Mouse (Mus musculus): ENCODE measurements at regions not wholly inside any gene's neighbourhood (a gene's known extent, or its start where the extent isn't known, plus 50 kb on each side); places are given as distances from the start of the nearest gene placed in this dataset.

- H3K27ac ChIP-seq (ENCODE audit: insufficient read depth, low read depth) = no peak overlapping the region
- H3K4me2 ChIP-seq (ENCODE audit: insufficient read depth, low read depth, poor library complexity, severe bottlenecking) = no peak overlapping the region
- no peaks in the 10 kb centered on the region for H3K79me2 ChIP-seq (replicated peaks; ENCODE audit: control insufficient read depth, extremely low read depth, insufficient read depth, poor library complexity, severe bottlenecking)
- no peaks in the 10 kb centered on the region for H3K36me3 ChIP-seq (replicated peaks in 1 of 2; ENCODE audit: control insufficient read depth in 1 of 2, insufficient read depth in 1 of 2, low read length in 1 of 2)
- in situ Hi-C loops (cut with MboI; ENCODE audit: low pct_ligation_motif_present, low pct_unique_long_range_greater_than_20kb, low sequenced_read_pairs) = loop anchor here (10.0 kb wide), 1 partner anchor 527 kb away; no protein-coding TSS in a partner anchor
- no peaks in the 10 kb centered on the region for H3K27me3 ChIP-seq (replicated peaks)
- no peak for TF ChIP-seq BHLHE40 (IDR thresholded peaks at IDR 0.05; ENCODE audit: low read depth, low read length)
- H3K4me1 ChIP-seq (ENCODE audit: control insufficient read depth in 1 of 2, insufficient read depth in 2 of 2) = no peaks in the 10 kb centered on the region
- dilution Hi-C loops (cut with MboI; ENCODE audit: extremely low pct_ligation_motif_present, extremely low pct_unique_long_range_greater_than_20kb, low sequenced_read_pairs) = no loop called here
- H3K4me3 ChIP-seq (replicated peaks in 1 of 3; ENCODE audit: low read depth in 2 of 3, low read length in 2 of 3, poor library complexity in 1 of 3) = no peak overlapping the region
- no peak for DNase-seq (ENCODE audit: extremely low read depth)
- no peak overlapping the region for H3K9ac ChIP-seq (ENCODE audit: insufficient read depth, low read depth)
- H3K9me3 ChIP-seq (replicated peaks; ENCODE audit: low read length) = no peaks in the 10 kb centered on the region
Measured at GRCm38 (mm10) chr2:12707514-12707913, 216.3 kb upstream of the Pter start.

DNA sequence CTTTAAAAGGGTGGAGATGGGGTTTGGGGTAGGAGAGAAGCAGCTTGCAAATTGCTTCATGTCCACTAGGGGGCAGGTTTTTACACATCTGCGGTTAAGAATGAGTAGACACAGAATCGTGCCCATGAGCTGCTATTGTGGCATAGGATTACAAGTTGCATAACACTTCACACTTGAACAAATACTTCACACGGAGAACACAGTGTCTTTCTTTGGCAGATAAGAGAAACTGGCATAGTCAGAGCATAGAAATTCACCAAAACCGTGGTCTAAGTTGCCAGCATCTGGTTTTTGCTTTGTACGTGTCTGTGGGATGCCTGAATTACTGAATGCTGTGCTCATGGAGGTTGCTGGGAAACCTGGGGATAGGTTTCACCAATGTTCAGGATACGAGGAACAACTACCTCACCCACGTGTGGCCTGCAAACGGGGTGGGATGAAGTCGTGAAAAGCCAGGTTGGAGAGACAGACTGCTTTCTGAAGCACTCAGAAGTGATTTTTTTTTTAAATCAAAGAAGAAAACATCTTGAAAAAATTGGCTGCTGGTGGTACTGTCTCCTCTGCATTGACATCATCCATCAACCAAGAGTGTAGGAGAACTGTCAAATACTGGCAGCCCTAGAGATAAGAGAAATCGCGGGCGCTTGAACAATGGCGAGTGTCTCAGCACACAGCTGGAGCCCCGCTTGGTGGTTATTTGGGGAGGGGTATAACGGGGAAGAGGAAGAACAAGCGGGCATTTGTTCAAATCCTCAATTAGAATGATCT is 214.5 kb upstream of the Pter start:
- in situ Hi-C loops (cut with MboI; ENCODE audit: low pct_ligation_motif_present, low pct_unique_long_range_greater_than_20kb, low sequenced_read_pairs) = loop anchor here (10.0 kb wide), 1 partner anchor 525 kb away; no protein-coding TSS in a partner anchor
- Histone ChIP-seq H3K4me3 (replicated peaks in 1 of 3; ENCODE audit: low read depth in 2 of 3, low read length in 2 of 3, poor library complexity in 1 of 3) (no peak overlapping the region), H3K4me2 (ENCODE audit: insufficient read depth, low read depth, poor library complexity, severe bottlenecking) (peak overlapping the region; percentile 50), H3K9me3 (replicated peaks; ENCODE audit: low read length) (no peaks in the 10 kb centered on the region), H3K9ac (ENCODE audit: insufficient read depth, low read depth) (no peak overlapping the region), H3K36me3 (replicated peaks in 1 of 2; ENCODE audit: control insufficient read depth in 1 of 2, insufficient read depth in 1 of 2, low read length in 1 of 2) (no peaks in the 10 kb centered on the region), H3K27ac (ENCODE audit: insufficient read depth, low read depth) (no peak overlapping the region), H3K27me3 (replicated peaks) (no peaks in the 10 kb centered on the region), H3K4me1 (ENCODE audit: control insufficient read depth in 1 of 2, insufficient read depth in 2 of 2) (no peaks in the 10 kb centered on the region), H3K79me2 (replicated peaks; ENCODE audit: control insufficient read depth, extremely low read depth, insufficient read depth, poor library complexity, severe bottlenecking) (no peaks in the 10 kb centered on the region)
- dilution Hi-C loops (cut with MboI; ENCODE audit: extremely low pct_ligation_motif_present, extremely low pct_unique_long_range_greater_than_20kb, low sequenced_read_pairs) = no loop called here
- DNase-seq (ENCODE audit: extremely low read depth) = peak; percentile 57
- TF ChIP-seq CTCF (conservative IDR thresholded peaks at IDR 0.05 in 1 of 2, IDR thresholded peaks at IDR 0.05 in 1 of 2; ENCODE audit: low read depth in 2 of 2, low read length in 2 of 2) (peak; percentile 81 to 84), SMC3 (IDR thresholded peaks at IDR 0.05; ENCODE audit: low read depth, low read length) (peak; percentile 75), RAD21 (IDR thresholded peaks at IDR 0.05; ENCODE audit: low read depth, low read length) (peak; percentile 71), MEF2A (IDR thresholded peaks at IDR 0.05; ENCODE audit: borderline replicate concordance, low read depth, low read length) (no peak), ZMIZ1 (IDR thresholded peaks at IDR 0.05; ENCODE audit: low read depth, low read length) (no peak), BHLHE40 (IDR thresholded peaks at IDR 0.05; ENCODE audit: low read depth, low read length) (peak; percentile 47), ELF1 (IDR thresholded peaks at IDR 0.05; ENCODE audit: low read depth, low read length) (no peak)

DNA sequence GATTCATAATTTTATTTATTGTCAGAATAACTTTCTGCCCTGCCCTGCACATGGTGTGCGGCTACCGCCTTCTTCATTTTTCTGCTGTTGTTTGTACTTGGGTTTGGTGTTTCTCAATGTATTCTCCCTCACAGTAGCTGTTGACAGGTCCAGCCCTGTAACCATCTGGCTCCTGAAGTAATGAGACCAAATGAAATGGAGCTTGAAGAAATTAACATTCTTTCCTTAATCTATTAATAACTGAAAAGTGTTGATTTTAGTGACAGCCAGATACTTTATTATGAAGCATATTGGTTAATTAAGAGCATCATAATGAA is 214.0 kb upstream of the Pter start:
- Histone ChIP-seq H3K36me3 (replicated peaks in 1 of 2; ENCODE audit: control insufficient read depth in 1 of 2, insufficient read depth in 1 of 2, low read length in 1 of 2) (no peaks in the 10 kb centered on the region), H3K79me2 (replicated peaks; ENCODE audit: control insufficient read depth, extremely low read depth, insufficient read depth, poor library complexity, severe bottlenecking) (no peaks in the 10 kb centered on the region), H3K9ac (ENCODE audit: insufficient read depth, low read depth) (no peak overlapping the region), H3K27ac (ENCODE audit: insufficient read depth, low read depth) (no peak overlapping the region), H3K27me3 (replicated peaks) (no peaks in the 10 kb centered on the region), H3K4me1 (ENCODE audit: control insufficient read depth in 1 of 2, insufficient read depth in 2 of 2) (no peaks in the 10 kb centered on the region), H3K9me3 (replicated peaks; ENCODE audit: low read length) (no peaks in the 10 kb centered on the region), H3K4me3 (replicated peaks in 1 of 3; ENCODE audit: low read depth in 2 of 3, low read length in 2 of 3, poor library complexity in 1 of 3) (no peak overlapping the region), H3K4me2 (ENCODE audit: insufficient read depth, low read depth, poor library complexity, severe bottlenecking) (no peak overlapping the region)
- no peak for DNase-seq (ENCODE audit: extremely low read depth)
- in situ Hi-C loops (cut with MboI; ENCODE audit: low pct_ligation_motif_present, low pct_unique_long_range_greater_than_20kb, low sequenced_read_pairs) (loop anchor here (10.0 kb wide), 1 partner anchor 525 kb away; no protein-coding TSS in a partner anchor), dilution Hi-C loops (cut with MboI; ENCODE audit: extremely low pct_ligation_motif_present, extremely low pct_unique_long_range_greater_than_20kb, low sequenced_read_pairs) (no loop called here)
- TF ChIP-seq CHD2 (IDR thresholded peaks at IDR 0.05; ENCODE audit: low read length) (no peak), MEF2A (IDR thresholded peaks at IDR 0.05; ENCODE audit: borderline replicate concordance, low read depth, low read length) (no peak), MAFK (IDR thresholded peaks at IDR 0.05; ENCODE audit: insufficient replicate concordance, low read length) (no peak), RCOR1 (conservative IDR thresholded peaks at IDR 0.05; ENCODE audit: low read depth, low read length) (no peak), BHLHE40 (IDR thresholded peaks at IDR 0.05; ENCODE audit: low read depth, low read length) (no peak), SIN3A (IDR thresholded peaks at IDR 0.05; ENCODE audit: low read length) (no peak), ZKSCAN1 (IDR thresholded peaks at IDR 0.05; ENCODE audit: borderline replicate concordance, low read depth, low read length) (no peak), USF1 (IDR thresholded peaks at IDR 0.05; ENCODE audit: low read depth, low read length) (no peak), HCFC1 (IDR thresholded peaks at IDR 0.05; ENCODE audit: low read depth, low read length) (no peak), IRF4 (IDR thresholded peaks at IDR 0.05; ENCODE audit: low read depth, low read length) (no peak), ETS1 (conservative IDR thresholded peaks at IDR 0.05; ENCODE audit: low read depth, low read length) (no peak), JUND (conservative IDR thresholded peaks at IDR 0.05; ENCODE audit: low read depth, low read length) (no peak), MAX (IDR thresholded peaks at IDR 0.05; ENCODE audit: low read length) (no peak), ELF1 (IDR thresholded peaks at IDR 0.05; ENCODE audit: low read depth, low read length) (no peak)

Measured in CH12.LX (cell line).